Comparison of ENCODE assay signal across 26 mouse cellular contexts in genomic region chr4:95953328-95953727, GRCm38 (mm10). TPM values are rescaled to one million over a fixed set of nuclear protein-coding genes. Genes with fewer than 3 reads are reported as not detected.
A peak's percentile ranks its signal among the peaks of the same experiment; 100 is the strongest.
DNase-seq lines count a peak whose midpoint lies in the region; ATAC-seq and TF ChIP-seq lines count a peak whose summit lies in the region.
"Had no signal": no experiment of that assay in that cellular context is flagged by ENCODE, and none has a peak within 500 bp of the region (broad histone marks: within the 10 kb centered on the region; RNA-seq: fewer than 3 reads in every experiment).

No protein-coding gene starts in this region.

- no peak overlapping the region for H3K9ac ChIP-seq in intestine, embryonic 15.5 days
- no peak overlapping the region for H3K9ac ChIP-seq in intestine, postnatal 0 days (ENCODE audit: low read depth, low read length)
- H3K9ac ChIP-seq: embryonic facial prominence, embryonic 13.5 days; embryonic facial prominence, embryonic 15.5 days; forebrain, embryonic 12.5 days had no signal

- H3K4me1 ChIP-seq in intestine, embryonic 15.5 days (replicated peaks): no peaks in the 10 kb centered on the region; the same call in 1 of the 2 replicates
- H3K4me1 ChIP-seq in intestine, postnatal 0 days (replicated peaks; ENCODE audit: control insufficient read depth, insufficient read depth, low read length): no peaks in the 10 kb centered on the region
- H3K4me1 ChIP-seq: embryonic facial prominence, embryonic 13.5 days; embryonic facial prominence, embryonic 15.5 days; forebrain, embryonic 10.5 days; forebrain, embryonic 12.5 days had no signal

- no peaks in the 10 kb centered on the region for H3K9me3 ChIP-seq in intestine, embryonic 15.5 days
- H3K9me3 ChIP-seq in intestine, postnatal 0 days (ENCODE audit: control insufficient read depth): no peaks in the 10 kb centered on the region
- H3K9me3 ChIP-seq: embryonic facial prominence, embryonic 13.5 days; embryonic facial prominence, embryonic 15.5 days; forebrain, embryonic 10.5 days; forebrain, embryonic 12.5 days had no signal

- no peaks in the 10 kb centered on the region for H3K27me3 ChIP-seq in intestine, embryonic 15.5 days (replicated peaks)
- H3K27me3 ChIP-seq in intestine, postnatal 0 days (replicated peaks; ENCODE audit: control insufficient read depth, insufficient read depth, low read length): no peaks in the 10 kb centered on the region
- H3K27me3 ChIP-seq: embryonic facial prominence, embryonic 13.5 days; embryonic facial prominence, embryonic 15.5 days; forebrain, embryonic 12.5 days; Patski had no signal

- ATAC-seq in intestine, embryonic 15.5 days: peak; percentile 31; the same call in 1 of the 2 replicates
- ATAC-seq in intestine, postnatal 0 days: no peak
- ATAC-seq: activated CD4-positive, CD25-positive, alpha-beta regulatory T cell, adult 4 months; forebrain, embryonic 14.5 days; forebrain, embryonic 16.5 days; Patski had no signal

- no peaks in the 10 kb centered on the region for H3K36me3 ChIP-seq in intestine, embryonic 15.5 days
- no peaks in the 10 kb centered on the region for H3K36me3 ChIP-seq in intestine, postnatal 0 days (ENCODE audit: control insufficient read depth, insufficient read depth)
- H3K36me3 ChIP-seq: embryonic facial prominence, embryonic 13.5 days; embryonic facial prominence, embryonic 15.5 days; forebrain, embryonic 10.5 days; forebrain, embryonic 12.5 days had no signal

- peak; percentile 36 for DNase-seq in MN1 (ENCODE audit: low spot score)
- peak; percentile 10 for DNase-seq in adipocyte (ENCODE audit: low spot score)
- DNase-seq in layer of hippocampus, adult 9-11 months: no peak
- no peak for DNase-seq in layer of hippocampus, adult 18-20 months (ENCODE audit: low spot score in 2 of 2)
- DNase-seq: adrenal gland, adult 2 months; adrenal gland, postnatal 10 days; adrenal gland, postnatal 25 days; cerebellum, adult 11 months; cerebellum, adult 18-20 months; cerebellum, adult 8-10 months; cerebellum, adult 9-11 months; cerebellum, postnatal 14 days; cerebellum, postnatal 36 days; embryo, embryonic 11 days had no signal

- no peak overlapping the region for H3K4me2 ChIP-seq in intestine, embryonic 15.5 days (replicated peaks)
- no peak overlapping the region for H3K4me2 ChIP-seq in intestine, postnatal 0 days (replicated peaks; ENCODE audit: low read depth)
- H3K4me2 ChIP-seq: embryonic facial prominence, embryonic 13.5 days; embryonic facial prominence, embryonic 15.5 days; forebrain, embryonic 12.5 days had no signal

- H3K4me3 ChIP-seq in intestine, embryonic 15.5 days (replicated peaks): no peak overlapping the region
- H3K4me3 ChIP-seq in intestine, postnatal 0 days (ENCODE audit: low read depth, low read length): no peak overlapping the region
- H3K4me3 ChIP-seq: embryonic facial prominence, embryonic 13.5 days; embryonic facial prominence, embryonic 15.5 days; erythroblast, embryonic 14.5 days; forebrain, embryonic 10.5 days; forebrain, embryonic 12.5 days had no signal

- no peak for TF ChIP-seq CTCF in intestine, postnatal 0 days (IDR thresholded peaks at IDR 0.05; ENCODE audit: low read depth)

- no peak overlapping the region for H3K27ac ChIP-seq in intestine, embryonic 15.5 days
- no peak overlapping the region for H3K27ac ChIP-seq in intestine, postnatal 0 days (ENCODE audit: low read depth, low read length)
- H3K27ac ChIP-seq: embryonic facial prominence, embryonic 13.5 days; embryonic facial prominence, embryonic 15.5 days; forebrain, embryonic 10.5 days; forebrain, embryonic 12.5 days had no signal

RNA-seq across cellular contexts. Expression of gene Hook1, which starts 13.7 kb away (rescaled TPM):
- 35.1 and 37.5 TPM in 2 replicates for polyA plus RNA-seq in intestine, embryonic 15.5 days (2015; fragmentation: Nextera tagmentation; extraction: Ambion mirVana)
- 42.5 and 45.6 TPM in 2 replicates for polyA plus RNA-seq in intestine, postnatal 0 days (2015; fragmentation: Nextera tagmentation; extraction: Ambion mirVana)
- 10 to 100 TPM; 59.4 to 63.1 TPM for total RNA-seq in layer of hippocampus, adult 18-20 months (2021)
- total RNA-seq: MEL had no signal
- polyA plus RNA-seq: erythroblast, embryonic 14.5 days had no signal

Comparison
In these comparisons a context has a peak if more than half of its experiments do, and no peak if none do; other contexts are left out.
1. DNase-seq: peak in MN1 (single experiment) and adipocyte (single experiment); none in layer of hippocampus, adult 9-11 months (single experiment) and layer of hippocampus, adult 18-20 months (0 of 2).